Comparison of ENCODE assay signal across 7 mouse cellular contexts in the genomic region with DNA sequence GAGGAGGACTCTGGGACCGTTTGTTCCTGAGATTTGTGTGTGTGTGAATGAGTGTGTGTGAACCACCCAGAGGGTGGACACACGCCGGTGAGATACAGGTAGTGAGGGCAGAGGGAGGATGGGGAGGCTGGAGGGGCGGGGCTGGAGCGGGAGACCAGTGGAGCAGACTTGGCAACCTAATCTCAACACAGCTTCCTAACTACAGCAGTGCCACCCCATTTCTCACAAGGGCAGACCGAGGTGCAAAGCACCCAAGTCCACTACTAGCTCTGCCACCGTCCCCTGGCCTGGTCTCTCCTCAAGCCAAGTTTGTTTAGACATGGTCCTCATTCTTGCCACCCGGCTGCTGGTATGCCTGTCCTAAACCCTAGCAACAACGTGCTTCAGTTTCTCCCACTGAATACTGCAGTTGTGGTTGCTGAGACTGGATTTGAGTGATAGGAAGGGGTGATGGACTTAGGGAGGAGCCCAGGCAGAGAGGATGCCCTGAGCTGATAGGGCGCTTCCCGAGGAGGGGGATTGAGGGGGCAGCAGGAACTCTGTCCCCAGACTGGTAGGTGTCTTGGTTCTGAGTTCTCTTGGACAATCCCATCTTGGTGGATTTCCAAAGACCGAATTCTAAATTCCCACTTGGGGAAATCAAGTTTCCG. TPM values are rescaled to one million over a fixed set of nuclear protein-coding genes. Genes with fewer than 3 reads are reported as not detected.
DNase-seq lines count a peak whose midpoint lies in the region; ATAC-seq and TF ChIP-seq lines count a peak whose summit lies in the region.

No protein-coding gene starts in this region.

- peaks cover 13% of the 10 kb centered on the region for H3K36me3 ChIP-seq in lung, embryonic 14.5 days (ENCODE audit: insufficient read depth)
- no peaks in the 10 kb centered on the region for H3K36me3 ChIP-seq in forebrain, embryonic 14.5 days (ENCODE audit: control insufficient read depth, insufficient read depth, low read length)
- peaks cover 20% of the 10 kb centered on the region for H3K36me3 ChIP-seq in limb, embryonic 10.5 days

- no peak for ATAC-seq in lung, embryonic 14.5 days (ENCODE audit: insufficient read depth)
- ATAC-seq in forebrain, embryonic 14.5 days: no peak

- 6% methylated on average over 13 of the region's 13 CpGs for WGBS in lung, embryonic 14.5 days
- WGBS in forebrain, embryonic 14.5 days: 13% methylated on average over 13 of the region's 13 CpGs
- 32% methylated on average over 13 of the region's 13 CpGs for WGBS in limb, embryonic 10.5 days
- WGBS in olfactory bulb, adult 2 months: 13% methylated on average over 13 of the region's 13 CpGs

- no peak for TF ChIP-seq CTCF in lung, embryonic 14.5 days (IDR thresholded peaks at IDR 0.05; ENCODE audit: low read depth)
- no peak for TF ChIP-seq CTCF in olfactory bulb, adult 2 months (IDR thresholded peaks at IDR 0.05; ENCODE audit: insufficient read depth, low read depth, low read length)

- H3K9ac ChIP-seq in lung, embryonic 14.5 days: peak overlapping the region; percentile 58
- H3K9ac ChIP-seq in forebrain, embryonic 14.5 days (ENCODE audit: low read length): peak overlapping the region; percentile 37

- no peaks in the 10 kb centered on the region for H3K9me3 ChIP-seq in lung, embryonic 14.5 days (ENCODE audit: low read depth, low read length)
- no peaks in the 10 kb centered on the region for H3K9me3 ChIP-seq in forebrain, embryonic 14.5 days (replicated peaks; ENCODE audit: control insufficient read depth, low read length)
- H3K9me3 ChIP-seq in limb, embryonic 10.5 days (replicated peaks): no peaks in the 10 kb centered on the region

- TF ChIP-seq POLR2A in olfactory bulb, adult 2 months (IDR thresholded peaks at IDR 0.05; ENCODE audit: insufficient read depth, low read depth, low read length): no peak

- peak overlapping the region; percentile 100; the same call in 1 of the 2 replicates for H3K27ac ChIP-seq in lung, embryonic 14.5 days (ENCODE audit: low read depth)
- H3K27ac ChIP-seq in forebrain, embryonic 14.5 days (ENCODE audit: low read depth, low read length): peak overlapping the region; percentile 100; the same call in 1 of the 2 replicates
- H3K27ac ChIP-seq in limb, embryonic 10.5 days: peak overlapping the region; percentile 99
- 0 out of 2 replicates have a peak overlapping the region, but pooled peaks have one; percentile 45 for H3K27ac ChIP-seq in olfactory bulb, adult 2 months (ENCODE audit: insufficient read depth, low read depth, low read length)

- peak overlapping the region; percentile 62 for H3K4me3 ChIP-seq in lung, embryonic 14.5 days (ENCODE audit: low read depth, low read length)
- H3K4me3 ChIP-seq in forebrain, embryonic 14.5 days (ENCODE audit: low read depth, low read length): peak overlapping the region; percentile 94
- peak overlapping the region; percentile 97 for H3K4me3 ChIP-seq in limb, embryonic 10.5 days
- H3K4me3 ChIP-seq in olfactory bulb, adult 2 months (ENCODE audit: insufficient read depth, low read depth, low read length): peak overlapping the region; percentile 80

- H3K27me3 ChIP-seq in lung, embryonic 14.5 days (ENCODE audit: insufficient read depth, low read length): no peaks in the 10 kb centered on the region
- H3K27me3 ChIP-seq in forebrain, embryonic 14.5 days (replicated peaks; ENCODE audit: control insufficient read depth, insufficient read depth, low read length): no peaks in the 10 kb centered on the region
- H3K27me3 ChIP-seq in limb, embryonic 10.5 days (ENCODE audit: low read depth, poor library complexity, severe bottlenecking): no peaks in the 10 kb centered on the region

- DNase-seq in lung, embryonic 14.5 days: no peak
- DNase-seq in lung, postnatal 25 days (ENCODE audit: low spot score): no peak
- no peak for DNase-seq in forebrain, embryonic 14.5 days (ENCODE audit: low spot score)
- peak; percentile 39 for DNase-seq in limb, embryonic 10.5 days (ENCODE audit: low spot score)
- DNase-seq in Muller cell, postnatal 12 days (ENCODE audit: inconsistent ontology term): no peak
- no peak for DNase-seq in gastrocnemius, adult 18-20 months (ENCODE audit: low spot score)

- H3K4me2 ChIP-seq in lung, embryonic 14.5 days: peak overlapping the region; percentile 95
- peak overlapping the region; percentile 56 for H3K4me2 ChIP-seq in forebrain, embryonic 14.5 days (ENCODE audit: low read length)

- H3K4me1 ChIP-seq in lung, embryonic 14.5 days (ENCODE audit: insufficient read depth): peaks cover 9% of the 10 kb centered on the region
- peaks cover 19% of the 10 kb centered on the region for H3K4me1 ChIP-seq in forebrain, embryonic 14.5 days (ENCODE audit: control insufficient read depth, insufficient read depth, low read length)
- peaks cover 51% of the 10 kb centered on the region for H3K4me1 ChIP-seq in limb, embryonic 10.5 days
- peaks cover 23% of the 10 kb centered on the region for H3K4me1 ChIP-seq in olfactory bulb, adult 2 months (ENCODE audit: control insufficient read depth, insufficient read depth, low read length)

RNA-seq across cellular contexts. Expression of a gene that starts 2.5 kb away (rescaled TPM):
- polyA plus RNA-seq in lung, embryonic 14.5 days (2014; fragmentation: Nextera tagmentation; extraction: Ambion mirVana): 17.2 and 19.4 TPM in 2 replicates
- polyA plus RNA-seq in forebrain, embryonic 14.5 days (2014; fragmentation: Nextera tagmentation; extraction: Ambion mirVana): 18.2 and 21.8 TPM in 2 replicates
- 9.9 and 11.8 TPM in 2 replicates for polyA plus RNA-seq in limb, embryonic 10.5 days (2016; fragmentation: Nextera tagmentation; extraction: Ambion mirVana)
- not detected in 2 replicates for polyA plus RNA-seq in olfactory bulb, adult 2 months (2012; ENCODE audit: insufficient read depth, insufficient read length, low replicate concordance, missing spikeins)
- under 1 TPM; 0.34 to 0.57 TPM for total RNA-seq in gastrocnemius, adult 18-20 months (2021)

RNA-seq across cellular contexts. Expression of a gene that starts 19.0 kb away (rescaled TPM):
- polyA plus RNA-seq in lung, embryonic 14.5 days (2014; fragmentation: Nextera tagmentation; extraction: Ambion mirVana): 0.26 TPM in 1 of 2 replicates, not detected in the other
- polyA plus RNA-seq in forebrain, embryonic 14.5 days (2014; fragmentation: Nextera tagmentation; extraction: Ambion mirVana): 18.9 and 21.8 TPM in 2 replicates
- polyA plus RNA-seq in limb, embryonic 10.5 days (2016; fragmentation: Nextera tagmentation; extraction: Ambion mirVana): 0.59 and 1.4 TPM in 2 replicates
- not detected in 2 replicates for polyA plus RNA-seq in olfactory bulb, adult 2 months (2012; ENCODE audit: insufficient read depth, insufficient read length, low replicate concordance, missing spikeins)
- not detected for total RNA-seq in gastrocnemius, adult 18-20 months (2021)

RNA-seq across cellular contexts. Expression of a gene that starts 19.4 kb away (rescaled TPM):
- polyA plus RNA-seq in lung, embryonic 14.5 days (2014; fragmentation: Nextera tagmentation; extraction: Ambion mirVana): 38.6 and 42.3 TPM in 2 replicates
- 17.3 and 18.2 TPM in 2 replicates for polyA plus RNA-seq in forebrain, embryonic 14.5 days (2014; fragmentation: Nextera tagmentation; extraction: Ambion mirVana)
- 64.9 and 67.2 TPM in 2 replicates for polyA plus RNA-seq in limb, embryonic 10.5 days (2016; fragmentation: Nextera tagmentation; extraction: Ambion mirVana)
- not detected in 2 replicates for polyA plus RNA-seq in olfactory bulb, adult 2 months (2012; ENCODE audit: insufficient read depth, insufficient read length, low replicate concordance, missing spikeins)
- total RNA-seq in gastrocnemius, adult 18-20 months (2021): under 1 TPM; 0.62 to 0.76 TPM

RNA-seq across cellular contexts. Expression of a gene that starts 20.0 kb away (rescaled TPM):
- polyA plus RNA-seq in lung, embryonic 14.5 days (2014; fragmentation: Nextera tagmentation; extraction: Ambion mirVana): 0.53 and 1.3 TPM in 2 replicates
- 2.3 and 2.8 TPM in 2 replicates for polyA plus RNA-seq in forebrain, embryonic 14.5 days (2014; fragmentation: Nextera tagmentation; extraction: Ambion mirVana)
- 0.40 and 0.61 TPM in 2 replicates for polyA plus RNA-seq in limb, embryonic 10.5 days (2016; fragmentation: Nextera tagmentation; extraction: Ambion mirVana)
- polyA plus RNA-seq in olfactory bulb, adult 2 months (2012; ENCODE audit: insufficient read depth, insufficient read length, low replicate concordance, missing spikeins): not detected in 2 replicates
- not detected for total RNA-seq in gastrocnemius, adult 18-20 months (2021)

RNA-seq across cellular contexts. Expression of a gene that starts 51.6 kb away (rescaled TPM):
- polyA plus RNA-seq in lung, embryonic 14.5 days (2014; fragmentation: Nextera tagmentation; extraction: Ambion mirVana): 2.2 and 2.7 TPM in 2 replicates
- polyA plus RNA-seq in forebrain, embryonic 14.5 days (2014; fragmentation: Nextera tagmentation; extraction: Ambion mirVana): 0.24 and 0.79 TPM in 2 replicates
- polyA plus RNA-seq in limb, embryonic 10.5 days (2016; fragmentation: Nextera tagmentation; extraction: Ambion mirVana): 2.6 and 3.2 TPM in 2 replicates
- polyA plus RNA-seq in olfactory bulb, adult 2 months (2012; ENCODE audit: insufficient read depth, insufficient read length, low replicate concordance, missing spikeins): not detected in 2 replicates
- 1 to 10 TPM in 1 of 2 experiments, under 1 TPM in 1; 0.55 to 1.5 TPM for total RNA-seq in gastrocnemius, adult 18-20 months (2021)

Comparison
In these comparisons a context has a peak if more than half of its experiments do, and no peak if none do; other contexts are left out.
1. H3K27ac ChIP-seq: peak in every context shown above with its lines; median percentile 100 in lung, embryonic 14.5 days; 100 in forebrain, embryonic 14.5 days; 99 in limb, embryonic 10.5 days; 45 in olfactory bulb, adult 2 months.
2. RNA of a gene that starts 19.4 kb away (polyA plus RNA-seq): 64.9 to 67.2 TPM in limb, embryonic 10.5 days, 38.6 to 42.3 TPM in lung, embryonic 14.5 days and 17.3 to 18.2 TPM in forebrain, embryonic 14.5 days; not detected in olfactory bulb, adult 2 months; every median in the first group is over 10 times any median in the second.
3. Peak in every context shown above with its lines, with median percentiles within 50 percentile points of each other: H3K4me3 ChIP-seq.